Mouse (Mus musculus): Measurements from ENCODE around the gene Nrxn2. TPM values are rescaled to one million over a fixed set of nuclear protein-coding genes. Genes with fewer than 3 reads are reported as not detected.

The Nrxn2 gene
- polyA plus RNA-seq, 1 experiment from 2014 or later: 0.97 TPM

DNA sequence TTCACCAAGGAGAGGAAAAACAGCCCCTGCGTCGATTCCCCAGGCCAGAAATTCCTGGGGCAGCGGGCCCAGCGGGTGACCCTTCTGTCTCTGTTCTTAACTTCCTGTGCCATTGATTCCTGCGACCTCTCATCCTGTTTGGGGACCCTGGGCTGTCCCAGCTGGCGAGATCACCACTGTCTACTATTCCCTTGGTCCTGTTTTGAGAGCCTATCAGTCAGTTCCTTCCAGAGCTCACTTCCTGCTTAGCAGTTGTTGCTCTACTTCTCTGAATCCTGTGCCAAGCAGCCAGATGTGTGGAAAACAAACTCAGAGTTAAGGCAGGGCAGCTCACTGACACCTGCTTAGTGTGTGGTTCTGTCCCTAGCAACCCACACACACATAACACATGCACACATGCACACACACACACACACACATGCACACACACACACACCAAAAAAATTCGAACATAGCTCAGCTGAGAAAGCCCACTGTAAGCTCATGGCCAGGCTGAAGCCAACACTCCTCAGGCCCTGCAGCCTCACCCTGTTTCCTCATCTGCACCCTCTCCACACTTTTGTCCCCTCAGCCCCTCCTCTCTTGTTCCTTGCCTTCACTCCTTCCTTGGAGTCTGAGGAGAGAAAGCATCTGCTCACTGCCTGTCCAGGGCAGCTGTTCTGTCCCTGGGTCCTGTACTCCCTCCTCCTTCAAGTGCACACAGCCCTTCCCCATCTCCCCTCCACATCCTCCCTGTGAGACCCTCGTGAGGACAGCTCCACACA, 135.5 kb downstream of the Nrxn2 start:
- Histone ChIP-seq H3K4me3 (no peak overlapping the region), H3K27ac (peak overlapping the region; percentile 21), H3K4me2 (no peak overlapping the region), H3K4me1 (peaks cover 11% of the 10 kb centered on the region; the same call in 1 of the 2 replicates), H3K9ac (no peak overlapping the region), H3K9me3 (no peaks in the 10 kb centered on the region), H3K36me3 (no peaks in the 10 kb centered on the region), H3K27me3 (no peaks in the 10 kb centered on the region)
- ATAC-seq (ENCODE audit: borderline replicate concordance, extremely low read depth, low FRiP score, low TSS enrichment): peak; percentile 40; the same call in 1 of the 2 replicates
- WGBS: 21% methylated on average over 8 of the region's 8 CpGs

DNA sequence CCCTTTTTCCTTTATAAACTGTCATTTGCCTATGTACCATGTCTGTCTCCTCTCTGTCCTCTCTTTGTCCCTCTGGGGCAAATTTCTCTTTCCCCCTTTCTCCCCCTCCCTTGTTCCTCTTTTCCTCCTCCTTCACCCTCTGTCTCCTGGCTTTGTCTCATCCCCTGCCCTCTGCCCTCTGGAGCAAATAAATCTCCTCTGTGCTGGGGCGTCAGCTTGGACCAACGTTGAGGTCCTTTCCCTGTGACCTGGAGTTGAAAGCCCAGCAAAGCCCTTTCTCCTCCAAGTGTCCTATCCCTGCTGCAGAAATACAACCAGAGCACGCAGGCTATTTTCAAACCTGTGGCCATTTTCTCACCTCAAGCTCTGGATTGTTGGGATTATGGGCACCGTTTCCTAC, 141.0 kb downstream of the Nrxn2 start:
- H3K27ac ChIP-seq: no peak overlapping the region
- 53% methylated on average over 4 of the region's 4 CpGs for WGBS
- no peaks in the 10 kb centered on the region for H3K4me1 ChIP-seq
- no peak overlapping the region for H3K4me3 ChIP-seq
- no peaks in the 10 kb centered on the region for H3K9me3 ChIP-seq
- no peaks in the 10 kb centered on the region for H3K36me3 ChIP-seq
- no peak for ATAC-seq (ENCODE audit: borderline replicate concordance, extremely low read depth, low FRiP score, low TSS enrichment)
- H3K4me2 ChIP-seq: no peak overlapping the region
- H3K9ac ChIP-seq: no peak overlapping the region
- H3K27me3 ChIP-seq: no peaks in the 10 kb centered on the region

DNA sequence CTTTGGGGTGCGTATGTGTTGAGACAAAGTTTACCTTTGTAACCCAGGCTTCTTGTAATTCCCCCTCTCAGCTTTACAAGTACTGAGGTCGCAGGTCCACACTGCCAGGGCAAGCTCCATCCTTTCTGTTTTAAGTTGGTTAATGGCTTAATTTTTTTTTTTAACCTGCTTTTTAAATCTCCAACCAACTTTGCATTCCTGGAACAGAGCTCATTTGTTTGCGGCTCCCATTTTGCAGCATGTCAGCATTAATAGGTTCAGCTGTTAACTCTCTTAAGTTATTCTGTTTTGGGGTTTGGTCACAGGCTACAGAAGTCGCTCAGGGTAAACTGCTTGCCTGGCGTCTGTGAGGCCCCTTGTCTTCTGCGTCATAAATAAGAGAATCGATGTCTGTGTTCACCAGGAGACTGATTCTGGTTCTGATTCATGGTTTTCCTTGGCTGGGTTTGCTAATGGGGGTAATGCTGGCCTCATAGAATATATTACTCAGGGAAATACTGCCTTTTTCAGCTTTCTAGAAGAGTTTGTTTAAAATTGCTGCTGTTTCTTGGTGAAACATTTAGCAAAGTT, 141.8 kb downstream of the Nrxn2 start:
- Histone ChIP-seq H3K36me3 (no peaks in the 10 kb centered on the region), H3K27me3 (no peaks in the 10 kb centered on the region), H3K27ac (no peak overlapping the region), H3K4me3 (no peak overlapping the region), H3K4me1 (no peaks in the 10 kb centered on the region), H3K9me3 (no peaks in the 10 kb centered on the region), H3K9ac (no peak overlapping the region), H3K4me2 (no peak overlapping the region)
- no peak for ATAC-seq (ENCODE audit: borderline replicate concordance, extremely low read depth, low FRiP score, low TSS enrichment)
- WGBS: 74% methylated on average over 7 of the region's 7 CpGs

- Histone ChIP-seq H3K9ac (no peak overlapping the region), H3K36me3 (no peaks in the 10 kb centered on the region), H3K4me1 (no peaks in the 10 kb centered on the region), H3K4me3 (no peak overlapping the region), H3K27me3 (no peaks in the 10 kb centered on the region), H3K4me2 (no peak overlapping the region), H3K9me3 (no peaks in the 10 kb centered on the region), H3K27ac (no peak overlapping the region)
- WGBS: 86% methylated on average over 6 of the region's 6 CpGs
- no peak for ATAC-seq (ENCODE audit: borderline replicate concordance, extremely low read depth, low FRiP score, low TSS enrichment)
Observed at GRCm38 (mm10) chr19:6565136-6565535, 146.6 kb downstream of the Nrxn2 start.

DNA sequence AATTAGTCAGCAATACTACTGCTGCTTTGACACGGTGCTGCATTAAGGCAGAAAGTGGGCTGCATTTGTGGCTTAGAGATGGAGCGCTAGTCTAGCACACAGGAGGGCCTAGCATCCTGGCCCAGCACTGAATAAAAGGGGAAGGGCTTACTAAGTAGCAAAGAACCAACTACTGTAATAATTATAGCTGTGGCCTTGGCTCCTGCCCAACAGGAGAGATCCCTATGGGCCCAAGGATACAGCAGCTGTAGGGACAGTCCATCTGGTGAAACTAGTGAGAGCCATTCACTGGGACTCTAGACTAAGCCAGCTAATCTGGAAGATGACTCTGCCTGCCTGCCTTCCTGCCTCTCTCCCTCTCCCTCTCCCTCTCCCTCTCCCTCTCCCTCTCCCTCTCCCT, 147.9 kb downstream of the Nrxn2 start:
- no peak overlapping the region for H3K4me3 ChIP-seq
- no peak for ATAC-seq (ENCODE audit: borderline replicate concordance, extremely low read depth, low FRiP score, low TSS enrichment)

DNA sequence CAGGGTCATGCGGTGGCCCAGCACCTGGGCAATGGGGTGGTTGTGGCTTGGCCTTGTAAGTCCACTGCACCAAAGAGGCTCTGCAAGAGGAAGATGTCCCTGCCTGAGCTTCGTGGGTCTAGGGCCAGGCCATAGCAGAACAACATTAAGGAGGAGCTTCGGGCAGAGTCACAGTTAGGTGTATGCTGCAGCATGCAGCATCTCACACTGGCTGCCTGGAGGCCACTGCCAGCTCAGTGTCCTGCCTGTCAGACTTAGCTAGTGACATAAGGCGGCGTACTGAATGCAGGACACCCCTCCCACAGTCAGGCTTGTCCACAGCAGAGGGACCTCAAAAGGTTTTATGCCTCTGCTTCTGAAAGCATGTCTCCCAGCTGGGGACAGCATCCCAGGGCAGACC, 150.5 kb downstream of the Nrxn2 start:
- Histone ChIP-seq H3K9me3 (no peaks in the 10 kb centered on the region), H3K4me2 (no peak overlapping the region), H3K9ac (no peak overlapping the region), H3K4me3 (no peak overlapping the region), H3K4me1 (no peaks in the 10 kb centered on the region), H3K36me3 (no peaks in the 10 kb centered on the region), H3K27ac (no peak overlapping the region), H3K27me3 (no peaks in the 10 kb centered on the region)
- no peak for ATAC-seq (ENCODE audit: borderline replicate concordance, extremely low read depth, low FRiP score, low TSS enrichment)
- WGBS: 77% methylated on average over 5 of the region's 5 CpGs

More for the DNA sequence above, 147.9 kb downstream of the Nrxn2 start:
- WGBS: 86% methylated on average over 2 of the region's 2 CpGs
- no peaks in the 10 kb centered on the region for H3K4me1 ChIP-seq
- no peak overlapping the region for H3K9ac ChIP-seq
- no peak overlapping the region for H3K27ac ChIP-seq
- no peak overlapping the region for H3K4me2 ChIP-seq
- H3K36me3 ChIP-seq: no peaks in the 10 kb centered on the region
- H3K9me3 ChIP-seq: no peaks in the 10 kb centered on the region
- H3K27me3 ChIP-seq: no peaks in the 10 kb centered on the region

DNA sequence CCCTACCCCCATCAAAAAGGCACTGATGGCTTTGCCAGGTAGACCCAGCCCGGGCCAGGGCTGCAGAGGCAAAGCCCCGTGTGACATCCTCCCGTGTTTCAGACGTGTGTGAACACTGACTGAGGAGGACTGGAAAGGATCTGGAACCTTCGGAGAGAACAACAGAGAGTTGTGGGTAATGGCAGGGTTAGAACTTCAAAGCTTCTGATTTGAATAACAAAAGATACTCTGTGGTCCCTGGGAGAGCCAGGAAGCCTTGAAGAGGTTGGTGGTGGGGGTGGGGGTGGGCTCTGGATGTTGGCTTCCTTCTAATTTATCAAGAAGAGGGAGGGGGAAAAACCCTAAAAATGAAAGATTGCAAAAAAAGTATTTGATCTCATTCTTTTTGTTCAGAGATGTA, 151.0 kb downstream of the Nrxn2 start:
- ATAC-seq (ENCODE audit: borderline replicate concordance, extremely low read depth, low FRiP score, low TSS enrichment): no peak
- 33% methylated on average over 5 of the region's 5 CpGs for WGBS
- Histone ChIP-seq H3K27ac (no peak overlapping the region), H3K4me3 (no peak overlapping the region), H3K36me3 (no peaks in the 10 kb centered on the region), H3K4me2 (no peak overlapping the region), H3K4me1 (no peaks in the 10 kb centered on the region), H3K27me3 (no peaks in the 10 kb centered on the region), H3K9ac (no peak overlapping the region), H3K9me3 (no peaks in the 10 kb centered on the region)

DNA sequence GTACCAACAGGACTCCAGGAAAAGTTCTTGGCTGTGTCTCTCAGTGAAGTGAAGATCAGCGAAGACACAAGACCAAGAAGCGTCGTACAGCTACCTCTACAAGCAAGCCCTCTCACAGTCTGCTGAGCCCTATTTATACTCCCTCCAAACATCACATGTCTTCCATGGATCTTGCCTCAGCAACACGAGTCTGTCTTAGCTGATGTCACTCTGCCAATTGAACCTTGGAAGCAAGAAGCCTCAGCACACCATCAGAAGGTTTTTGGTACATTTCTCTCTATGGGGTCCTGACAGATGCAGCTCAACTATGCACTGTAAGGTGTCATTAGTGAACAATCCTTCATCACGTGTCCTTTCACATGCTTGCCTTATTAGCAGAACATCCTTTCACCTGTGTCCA, 152.9 kb downstream of the Nrxn2 start:
- no peak for ATAC-seq (ENCODE audit: borderline replicate concordance, extremely low read depth, low FRiP score, low TSS enrichment)
- no peaks in the 10 kb centered on the region for H3K36me3 ChIP-seq
- no peaks in the 10 kb centered on the region for H3K4me1 ChIP-seq
- H3K9ac ChIP-seq: no peak overlapping the region
- no peak overlapping the region for H3K27ac ChIP-seq
- H3K9me3 ChIP-seq: no peaks in the 10 kb centered on the region
- no peaks in the 10 kb centered on the region for H3K27me3 ChIP-seq
- H3K4me2 ChIP-seq: no peak overlapping the region
- WGBS: 65% methylated on average over 5 of the region's 5 CpGs
- H3K4me3 ChIP-seq: no peak overlapping the region

- no peak overlapping the region for H3K27ac ChIP-seq
- H3K27me3 ChIP-seq: no peaks in the 10 kb centered on the region
- WGBS: 25% methylated on average over 4 of the region's 4 CpGs
- H3K9ac ChIP-seq: no peak overlapping the region
- no peak for ATAC-seq (ENCODE audit: borderline replicate concordance, extremely low read depth, low FRiP score, low TSS enrichment)
- H3K36me3 ChIP-seq: no peaks in the 10 kb centered on the region
- no peak overlapping the region for H3K4me3 ChIP-seq
- no peaks in the 10 kb centered on the region for H3K9me3 ChIP-seq
- no peaks in the 10 kb centered on the region for H3K4me1 ChIP-seq
- H3K4me2 ChIP-seq: no peak overlapping the region
Observed at GRCm38 (mm10) chr19:6572001-6572400, 153.5 kb downstream of the Nrxn2 start.

Small RNA genes lying within 50 kb of the gene (microRNA-seq; reads per million reads assigned to microRNA genes)
- gene Gm26460: not detected

Other genes with a start within 250 kb of the Nrxn2 start
- gene Majin, start 234.3 kb upstream of the Nrxn2 start, polyA plus RNA-seq (2015; fragmentation: Nextera tagmentation; extraction: Ambion mirVana): not detected in 2 replicates
- gene Gpha2, start 192.4 kb upstream of the Nrxn2 start, polyA plus RNA-seq (2015; fragmentation: Nextera tagmentation; extraction: Ambion mirVana): 0.48 TPM in 1 of 2 replicates, not detected in the other
- 17.1 and 19.2 TPM in 2 replicates for gene Ppp2r5b, start 182.9 kb upstream of the Nrxn2 start, polyA plus RNA-seq (2015; fragmentation: Nextera tagmentation; extraction: Ambion mirVana)
- gene Atg2a, start 177.1 kb upstream of the Nrxn2 start, polyA plus RNA-seq (2015; fragmentation: Nextera tagmentation; extraction: Ambion mirVana): 8.9 and 9.3 TPM in 2 replicates
- gene Ehd1, start 142.0 kb upstream of the Nrxn2 start, polyA plus RNA-seq (2015; fragmentation: Nextera tagmentation; extraction: Ambion mirVana): 66.7 and 76.1 TPM in 2 replicates
- 0.77 and 0.92 TPM in 2 replicates for gene Cdc42bpg, start 112.3 kb upstream of the Nrxn2 start, polyA plus RNA-seq (2015; fragmentation: Nextera tagmentation; extraction: Ambion mirVana)
- gene Men1, start 83.8 kb upstream of the Nrxn2 start, polyA plus RNA-seq (2015; fragmentation: Nextera tagmentation; extraction: Ambion mirVana): 82.6 and 85.7 TPM in 2 replicates
- 19.2 and 22.9 TPM in 2 replicates for gene Map4k2, start 77.6 kb upstream of the Nrxn2 start, polyA plus RNA-seq (2015; fragmentation: Nextera tagmentation; extraction: Ambion mirVana)
- gene Sf1, start 55.0 kb upstream of the Nrxn2 start, polyA plus RNA-seq (2015; fragmentation: Nextera tagmentation; extraction: Ambion mirVana): 133 and 136 TPM in 2 replicates
- gene Pygm, start 34.3 kb upstream of the Nrxn2 start, polyA plus RNA-seq (2015; fragmentation: Nextera tagmentation; extraction: Ambion mirVana): 17.7 and 22.3 TPM in 2 replicates
- gene Rasgrp2, start 19.4 kb upstream of the Nrxn2 start, polyA plus RNA-seq (2015; fragmentation: Nextera tagmentation; extraction: Ambion mirVana): 62.6 and 72.1 TPM in 2 replicates
- gene Slc22a12, start 124.3 kb downstream of the Nrxn2 start, polyA plus RNA-seq (2015; fragmentation: Nextera tagmentation; extraction: Ambion mirVana): 0.11 TPM in 1 of 2 replicates, not detected in the other